Mouse (Mus musculus): Measurements from ENCODE around the gene Nphs1. TPM values are rescaled to one million over a fixed set of nuclear protein-coding genes. Genes with fewer than 3 reads are reported as not detected.
"Not testable (repeated sequence)": the region's sequence is repeated elsewhere in the genome, so short reads cannot be mapped to it uniquely, and the experiment has no call there.

Nphs1 gene
- total RNA-seq, 2 experiments from 2014 or later = not detected

- peak; percentile 89 for DNase-seq
These were observed 34.6 kb downstream of the Nphs1 start for GRCm38 (mm10) chr7:30492765-30493164.

GRCm38 (mm10) chr7:30493401-30493931 lies 35.4 kb downstream of the Nphs1 start, which contains the start of gene Prodh2:
Gene Prodh2 (plus strand): TSS chr7:30493622.
- DNase-seq = peak; percentile 18

GRCm38 (mm10) chr7:30495506-30496042 lies 37.5 kb downstream of the Nphs1 start:
- not testable (repeated sequence) for DNase-seq

GRCm38 (mm10) chr7:30501159-30501558 lies 43.0 kb downstream of the Nphs1 start:
- DNase-seq = not testable (repeated sequence)

GRCm38 (mm10) chr7:30508061-30508460 lies 49.9 kb downstream of the Nphs1 start:
- no peak for DNase-seq

GRCm38 (mm10) chr7:30515003-30515760 lies 57.1 kb downstream of the Nphs1 start:
- no peak for DNase-seq

- no peak for DNase-seq
These were observed 60.2 kb downstream of the Nphs1 start for GRCm38 (mm10) chr7:30518325-30518724.

- no peak for DNase-seq
These were observed 62.3 kb downstream of the Nphs1 start for GRCm38 (mm10) chr7:30520396-30520795.

GRCm38 (mm10) chr7:30520856-30521255 lies 62.7 kb downstream of the Nphs1 start:
- no peak for DNase-seq

- DNase-seq = no peak
These were observed 64.8 kb downstream of the Nphs1 start for GRCm38 (mm10) chr7:30522871-30523270.

- DNase-seq = no peak
These were observed 66.4 kb downstream of the Nphs1 start for GRCm38 (mm10) chr7:30524487-30524886.

- DNase-seq = no peak
These were observed 67.8 kb downstream of the Nphs1 start for GRCm38 (mm10) chr7:30525954-30526353.

GRCm38 (mm10) chr7:30526399-30526798 lies 68.3 kb downstream of the Nphs1 start:
- no peak for DNase-seq

GRCm38 (mm10) chr7:30526981-30527380 lies 68.9 kb downstream of the Nphs1 start:
- DNase-seq = no peak

- DNase-seq = no peak
These were observed 73.2 kb downstream of the Nphs1 start for GRCm38 (mm10) chr7:30531291-30531815.

GRCm38 (mm10) chr7:30532931-30533330 lies 74.8 kb downstream of the Nphs1 start:
- DNase-seq = peak; percentile 52

- DNase-seq = no peak
These were observed 76.0 kb downstream of the Nphs1 start for GRCm38 (mm10) chr7:30533941-30534632.

- peak; percentile 97 for DNase-seq
These were observed 76.8 kb downstream of the Nphs1 start, which contains the start of gene Arhgap33 for GRCm38 (mm10) chr7:30534633-30535577. Gene Arhgap33 (minus strand): TSS chr7:30535060.
